Mouse (Mus musculus) G1E (cell line): ENCODE data around the gene Ptprj. TPM values are rescaled to one million over a fixed set of nuclear protein-coding genes. Genes with fewer than 3 reads are reported as not detected.

Experiments
- ATAC-seq: 2 replicates; pipeline ENCODE4 v1.8.0; 2016; ENCODE audit warnings: mild to moderate bottlenecking; ENCODE audit not compliant: insufficient number of reproducible peaks, poor library complexity, low FRiP score, severe bottlenecking; ENCODE audit errors: extremely low read depth
- DNase-seq: peaks from one replicate; pipeline ENCODE4 v3.0.0; 2012; ENCODE audit warnings: low spot score
- H3K27me3 ChIP-seq: 2 replicates; pipeline ENCODE4 v1.6.1; 2012; ENCODE audit warnings: mild to moderate bottlenecking, low read length, inconsistent platforms; ENCODE audit not compliant: insufficient read depth
- H3K36me3 ChIP-seq: replicated peaks from 2 replicates; pipeline ENCODE3; 2012; ENCODE audit warnings: mild to moderate bottlenecking, inconsistent platforms
- H3K4me1 ChIP-seq: 2 replicates; pipeline ENCODE4 v1.6.1; 2012; ENCODE audit warnings: low read depth, low read length, inconsistent platforms, mixed read lengths; ENCODE audit not compliant: insufficient read depth
- H3K4me3 ChIP-seq: 2 replicates; pipeline ENCODE4 v1.5.1; 2012; ENCODE audit warnings: low read depth, mild to moderate bottlenecking, inconsistent platforms, low read length, moderate library complexity, mixed read lengths
- H3K9me3 ChIP-seq: replicated peaks from 2 replicates; pipeline ENCODE4 v1.6.1; 2012; ENCODE audit warnings: inconsistent platforms
- CTCF ChIP-seq: IDR thresholded peaks from 2 replicates; pipeline ENCODE4 v1.5.1; 2012; ENCODE audit warnings: low read depth, low read length, inconsistent platforms, mixed read lengths
- GATA1 ChIP-seq: IDR thresholded peaks from 2 replicates; pipeline ENCODE4 v1.6.1; 2012; ENCODE audit warnings: borderline replicate concordance, low read length, inconsistent platforms, mixed read lengths
- GATA2 ChIP-seq: IDR thresholded peaks from 2 replicates; pipeline ENCODE4 v1.6.1; 2012; ENCODE audit warnings: low read depth, low read length, inconsistent platforms, borderline replicate concordance
- POLR2AphosphoS5 ChIP-seq: IDR thresholded peaks from 2 replicates; pipeline ENCODE4 v1.6.1; 2012; ENCODE audit warnings: low read depth, low read length, inconsistent platforms; ENCODE audit not compliant: insufficient replicate concordance
- TAL1 ChIP-seq: conservative IDR thresholded peaks from 2 replicates; pipeline ENCODE4 v1.6.1; 2012; ENCODE audit warnings: low read depth, low read length, inconsistent platforms, mixed read lengths
- polyA plus RNA-seq: library from polyadenylated mRNA; stranded (reverse); fragments of >175 nt; gene quantifications from 2 replicates; pipeline ENCODE4 v1.2.3, GENCODE M21; 2012
- total RNA-seq, 2 experiments: library from RNA; stranded (forward) in 1 of 2; stranded (reverse) in 1 of 2; fragments of 200-1000 nt in 1 of 2; fragments of >200 nt in 1 of 2; fragmentation: Nextera tagmentation in 1 of 2; gene quantifications; 2 replicates each; pipeline ENCODE4 v1.2.3; 2014 to 2017

Ptprj gene
- total and polyA plus RNA-seq, 3 experiments = 0.02 to 0.44 TPM; not detected in 1

DNA sequence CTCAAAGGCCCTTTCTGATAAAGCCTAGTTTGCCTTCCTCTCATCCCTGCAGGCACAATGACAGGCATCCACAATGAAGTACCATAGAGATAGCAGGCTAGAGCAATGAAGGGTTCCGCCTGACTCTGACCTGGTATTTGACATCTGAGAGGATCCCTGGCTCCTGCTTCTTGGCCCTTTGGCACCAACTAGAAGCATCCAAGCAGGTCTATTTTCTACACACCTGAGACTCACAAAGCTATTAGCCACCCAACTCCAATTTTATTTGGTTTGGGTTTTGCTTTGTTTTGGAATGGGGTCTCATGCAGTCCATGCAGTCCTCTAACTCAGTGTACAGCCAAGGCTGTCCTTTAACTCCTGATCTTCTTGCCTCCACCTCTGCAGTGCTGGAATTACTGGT is 7.7 kb upstream of the Ptprj start:
- TF ChIP-seq TAL1 (no peak), POLR2AphosphoS5 (no peak), GATA1 (no peak), CTCF (no peak), GATA2 (no peak)
- H3K36me3 ChIP-seq = no peaks in the 10 kb centered on the region
- peaks cover 2% of the 10 kb centered on the region; the same call in 1 of the 2 replicates for H3K4me1 ChIP-seq
- H3K9me3 ChIP-seq = no peaks in the 10 kb centered on the region
- ATAC-seq = no peak
- DNase-seq = no peak
- H3K27me3 ChIP-seq = no peaks in the 10 kb centered on the region
- H3K4me3 ChIP-seq = no peak overlapping the region

DNA sequence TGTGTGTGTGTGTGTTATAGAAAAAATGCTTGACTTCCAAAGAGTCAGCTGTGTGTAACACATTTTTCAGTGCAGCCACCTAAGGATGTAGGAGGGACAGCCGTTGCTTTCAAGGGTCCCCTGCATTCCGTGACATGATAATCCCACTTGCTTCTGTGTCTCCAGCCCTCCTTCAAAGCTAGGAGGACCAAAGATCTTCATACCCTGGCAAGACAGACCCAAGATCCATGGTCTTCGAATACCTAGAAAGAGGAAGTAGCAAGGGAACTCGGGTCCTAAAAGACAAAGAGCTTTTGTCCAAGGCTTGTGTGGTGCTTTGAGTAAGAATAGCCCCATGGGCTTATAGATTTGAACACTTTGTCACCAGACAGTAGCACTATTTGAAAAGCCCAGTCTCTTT is 4.1 kb upstream of the Ptprj start:
- H3K4me1 ChIP-seq = peaks cover 2% of the 10 kb centered on the region; the same call in 1 of the 2 replicates
- peaks cover 10% of the 10 kb centered on the region; the same call in 1 of the 2 replicates for H3K27me3 ChIP-seq
- no peaks in the 10 kb centered on the region for H3K36me3 ChIP-seq
- DNase-seq = no peak
- no peak for TF ChIP-seq POLR2AphosphoS5
- no peak for TF ChIP-seq GATA1
- TF ChIP-seq CTCF = no peak
- TF ChIP-seq GATA2 = no peak
- TF ChIP-seq TAL1 = no peak
- H3K9me3 ChIP-seq = peaks cover 10% of the 10 kb centered on the region
- no peak overlapping the region for H3K4me3 ChIP-seq
- no peak for ATAC-seq

- H3K9me3 ChIP-seq = peaks cover 10% of the 10 kb centered on the region
- ATAC-seq (no peak), DNase-seq (no peak)
- H3K27me3 ChIP-seq = peaks cover 13% of the 10 kb centered on the region; the same call in 1 of the 2 replicates
- H3K36me3 ChIP-seq = no peaks in the 10 kb centered on the region
- TF ChIP-seq GATA2 (no peak), CTCF (no peak)
- H3K4me1 ChIP-seq = peaks cover 2% of the 10 kb centered on the region; the same call in 1 of the 2 replicates
- H3K4me3 ChIP-seq = no peak overlapping the region
These were observed 3.2 kb upstream of the Ptprj start for GRCm38 (mm10) chr2:90583628-90584131.

DNA sequence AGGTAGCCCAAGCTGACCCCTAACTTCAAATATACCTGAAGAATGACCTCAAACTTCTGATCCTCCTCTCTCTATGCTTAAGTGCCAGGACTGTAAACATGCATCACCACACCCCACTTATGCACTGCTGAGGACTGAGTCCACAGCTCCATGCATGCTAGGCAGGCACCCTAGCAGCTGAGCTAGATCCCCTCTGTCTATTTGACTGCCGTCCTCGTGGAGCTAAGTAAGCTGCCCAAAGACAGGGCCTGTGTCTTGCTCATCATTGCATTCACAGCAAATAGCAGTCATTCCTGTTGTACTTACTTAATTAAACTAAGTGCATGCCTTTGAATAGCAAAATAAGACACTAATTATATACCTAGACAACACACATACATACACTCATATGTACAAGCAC is 2.4 kb upstream of the Ptprj start:
- Histone ChIP-seq H3K4me1 (peaks cover 2% of the 10 kb centered on the region; the same call in 1 of the 2 replicates), H3K36me3 (no peaks in the 10 kb centered on the region), H3K4me3 (no peak overlapping the region), H3K9me3 (peaks cover 10% of the 10 kb centered on the region), H3K27me3 (peaks cover 13% of the 10 kb centered on the region; the same call in 1 of the 2 replicates)
- no peak for ATAC-seq
- DNase-seq = no peak
- TF ChIP-seq TAL1 (no peak), CTCF (no peak)

- DNase-seq = no peak
- H3K27me3 ChIP-seq = peaks cover 13% of the 10 kb centered on the region; the same call in 1 of the 2 replicates
- ATAC-seq = no peak
- no peak for TF ChIP-seq CTCF
- no peak for TF ChIP-seq POLR2AphosphoS5
- no peak for TF ChIP-seq TAL1
- TF ChIP-seq GATA1 = no peak
- TF ChIP-seq GATA2 = no peak
- H3K4me1 ChIP-seq = peaks cover 2% of the 10 kb centered on the region; the same call in 1 of the 2 replicates
- peaks cover 10% of the 10 kb centered on the region for H3K9me3 ChIP-seq
- no peaks in the 10 kb centered on the region for H3K36me3 ChIP-seq
- no peak overlapping the region for H3K4me3 ChIP-seq
These were observed 1.9 kb upstream of the Ptprj start for GRCm38 (mm10) chr2:90582311-90582710.

DNA sequence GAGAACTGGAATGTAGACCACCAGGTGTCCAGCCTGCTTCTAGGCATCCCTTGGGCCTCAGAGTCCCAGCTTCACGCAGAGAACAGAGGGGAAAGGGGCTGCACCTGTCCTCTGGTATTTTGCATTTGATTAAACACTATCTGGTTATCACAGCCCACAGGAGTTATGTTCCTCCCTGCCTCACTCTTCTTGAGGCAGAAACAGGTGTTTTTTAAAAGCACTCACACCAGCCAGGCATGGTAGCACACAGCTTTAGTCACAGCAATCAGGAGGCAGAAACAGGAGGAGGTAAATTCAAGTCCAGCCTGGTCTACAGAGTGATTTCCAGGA is 1.3 kb upstream of the Ptprj start:
- Histone ChIP-seq H3K36me3 (no peaks in the 10 kb centered on the region), H3K9me3 (peaks cover 10% of the 10 kb centered on the region), H3K27me3 (peaks cover 13% of the 10 kb centered on the region; the same call in 1 of the 2 replicates), H3K4me1 (peaks cover 2% of the 10 kb centered on the region; the same call in 1 of the 2 replicates), H3K4me3 (no peak overlapping the region)
- ATAC-seq (no peak), DNase-seq (no peak)
- TF ChIP-seq TAL1 (no peak), CTCF (no peak), POLR2AphosphoS5 (no peak), GATA1 (no peak), GATA2 (no peak)

- ATAC-seq (no peak), DNase-seq (no peak)
- Histone ChIP-seq H3K4me1 (peaks cover 2% of the 10 kb centered on the region; the same call in 1 of the 2 replicates), H3K4me3 (no peak overlapping the region; the same call in 1 of the 2 replicates), H3K9me3 (peaks cover 10% of the 10 kb centered on the region), H3K36me3 (no peaks in the 10 kb centered on the region), H3K27me3 (peaks cover 13% of the 10 kb centered on the region; the same call in 1 of the 2 replicates)
- TF ChIP-seq CTCF (no peak), POLR2AphosphoS5 (no peak), GATA2 (no peak), GATA1 (no peak), TAL1 (no peak)
These were observed 754 bp upstream of the Ptprj start for GRCm38 (mm10) chr2:90581006-90581795.
